Mouse (Mus musculus): ENCODE measurements around the gene Prkag3. TPM values are rescaled to one million over a fixed set of nuclear protein-coding genes. Genes with fewer than 3 reads are reported as not detected.
A peak's percentile ranks its signal among the peaks of the same experiment; 100 is the strongest.

The Prkag3 gene
- polyA plus RNA-seq, 1 experiment from 2014 or later, result 0.12 TPM

GRCm38 (mm10) chr1:74783554-74783953 lies 34.5 kb upstream of the Prkag3 start:
- Histone ChIP-seq H3K9ac (no peak overlapping the region), H3K4me2 (peak overlapping the region; percentile 61), H3K36me3 (no peaks in the 10 kb centered on the region), H3K9me3 (replicated peaks) (no peaks in the 10 kb centered on the region), H3K4me1 (replicated peaks) (peaks cover 3% of the 10 kb centered on the region), H3K27me3 (peaks cover 93% of the 10 kb centered on the region), H3K4me3 (replicated peaks) (peak overlapping the region; percentile 46), H3K27ac (no peak overlapping the region)
- 7% methylated on average over 13 of the region's 13 CpGs for WGBS (ENCODE audit: insufficient replicate concordance)
- DNase-seq (no peak), ATAC-seq (ENCODE audit: low read depth) (no peak)

GRCm38 (mm10) chr1:74782045-74782444 lies 33.0 kb upstream of the Prkag3 start:
- Histone ChIP-seq H3K9ac (no peak overlapping the region), H3K36me3 (no peaks in the 10 kb centered on the region), H3K9me3 (replicated peaks) (no peaks in the 10 kb centered on the region), H3K4me2 (no peak overlapping the region), H3K4me1 (replicated peaks) (peaks cover 3% of the 10 kb centered on the region), H3K27me3 (peaks cover 92% of the 10 kb centered on the region), H3K4me3 (replicated peaks) (no peak overlapping the region), H3K27ac (no peak overlapping the region)
- WGBS (ENCODE audit: insufficient replicate concordance), result 8% methylated on average over 14 of the region's 14 CpGs
- ATAC-seq (ENCODE audit: low read depth) (no peak), DNase-seq (no peak)

- Histone ChIP-seq H3K4me1 (replicated peaks) (peaks cover 2% of the 10 kb centered on the region), H3K36me3 (no peaks in the 10 kb centered on the region), H3K27ac (no peak overlapping the region), H3K4me2 (no peak overlapping the region), H3K27me3 (peaks cover 93% of the 10 kb centered on the region), H3K4me3 (replicated peaks) (no peak overlapping the region), H3K9ac (no peak overlapping the region), H3K9me3 (replicated peaks) (no peaks in the 10 kb centered on the region)
- DNase-seq (no peak), ATAC-seq (ENCODE audit: low read depth) (no peak)
- WGBS (ENCODE audit: insufficient replicate concordance), result 21% methylated on average over 3 of the region's 3 CpGs
These were observed 30.0 kb upstream of the Prkag3 start for GRCm38 (mm10) chr1:74778934-74779486.

GRCm38 (mm10) chr1:74775816-74776215 lies 26.8 kb upstream of the Prkag3 start:
- Histone ChIP-seq H3K27me3 (peaks cover 93% of the 10 kb centered on the region), H3K9ac (no peak overlapping the region), H3K36me3 (no peaks in the 10 kb centered on the region), H3K9me3 (replicated peaks) (no peaks in the 10 kb centered on the region), H3K4me1 (replicated peaks) (0 out of 2 replicates have a peak, but pooled peaks cover 2% of the 10 kb centered on the region), H3K27ac (no peak overlapping the region), H3K4me2 (no peak overlapping the region), H3K4me3 (replicated peaks) (no peak overlapping the region)
- 6% methylated on average over 5 of the region's 5 CpGs for WGBS (ENCODE audit: insufficient replicate concordance)
- ATAC-seq (ENCODE audit: low read depth) (no peak), DNase-seq (no peak)

- Histone ChIP-seq H3K9ac (no peak overlapping the region), H3K27ac (no peak overlapping the region), H3K27me3 (peaks cover 99% of the 10 kb centered on the region), H3K4me2 (no peak overlapping the region), H3K4me1 (replicated peaks) (0 out of 2 replicates have a peak, but pooled peaks cover 2% of the 10 kb centered on the region), H3K9me3 (replicated peaks) (no peaks in the 10 kb centered on the region), H3K36me3 (no peaks in the 10 kb centered on the region), H3K4me3 (replicated peaks) (no peak overlapping the region)
- no peak for DNase-seq
- 26% methylated on average over 7 of the region's 7 CpGs for WGBS (ENCODE audit: insufficient replicate concordance)
- no peak for ATAC-seq (ENCODE audit: low read depth)
These were observed 25.0 kb upstream of the Prkag3 start for GRCm38 (mm10) chr1:74774062-74774461.

GRCm38 (mm10) chr1:74773136-74773535 lies 24.1 kb upstream of the Prkag3 start:
- Histone ChIP-seq H3K27ac (no peak overlapping the region), H3K27me3 (peaks cover 100% of the 10 kb centered on the region), H3K4me3 (replicated peaks) (no peak overlapping the region), H3K4me1 (replicated peaks) (0 out of 2 replicates have a peak, but pooled peaks cover 2% of the 10 kb centered on the region), H3K9ac (no peak overlapping the region), H3K4me2 (0 out of 2 replicates have a peak overlapping the region, but pooled peaks have one; percentile 50), H3K9me3 (replicated peaks) (no peaks in the 10 kb centered on the region), H3K36me3 (no peaks in the 10 kb centered on the region)
- DNase-seq (peak; percentile 56), ATAC-seq (ENCODE audit: low read depth) (peak; percentile 75)
- WGBS (ENCODE audit: insufficient replicate concordance), result under 1% methylated on average over 15 of the region's 15 CpGs

GRCm38 (mm10) chr1:74771931-74772620 lies 23.1 kb upstream of the Prkag3 start:
- no peaks in the 10 kb centered on the region for H3K9me3 ChIP-seq (replicated peaks)
- no peak for ATAC-seq (ENCODE audit: low read depth)
- no peak overlapping the region for H3K27ac ChIP-seq
- no peaks in the 10 kb centered on the region for H3K36me3 ChIP-seq
- peak overlapping the region; percentile 50 for H3K4me2 ChIP-seq
- peak overlapping the region; percentile 36 for H3K4me3 ChIP-seq (replicated peaks)
- 0 out of 2 replicates have a peak, but pooled peaks cover 2% of the 10 kb centered on the region for H3K4me1 ChIP-seq (replicated peaks)
- no peak for DNase-seq
- WGBS (ENCODE audit: insufficient replicate concordance), result 2% methylated on average over 51 of the region's 51 CpGs
- no peak overlapping the region for H3K9ac ChIP-seq
- peaks cover 98% of the 10 kb centered on the region for H3K27me3 ChIP-seq

- Histone ChIP-seq H3K9me3 (replicated peaks) (no peaks in the 10 kb centered on the region), H3K4me1 (replicated peaks) (0 out of 2 replicates have a peak, but pooled peaks cover 2% of the 10 kb centered on the region), H3K27ac (no peak within 1 kb of the TSS), H3K27me3 (peaks cover 98% of the 10 kb centered on the region), H3K4me3 (replicated peaks) (peak within 1 kb of the TSS; percentile 36), H3K4me2 (peak within 1 kb of the TSS; percentile 50), H3K36me3 (no peaks in the 10 kb centered on the region), H3K9ac (no peak within 1 kb of the TSS)
- WGBS (ENCODE audit: insufficient replicate concordance), result 0% methylated on average over 2 of the region's 8 CpGs
- DNase-seq (no peak), ATAC-seq (ENCODE audit: low read depth) (no peak)
These were observed 22.7 kb upstream of the Prkag3 start, which contains the start of gene Wnt6 for GRCm38 (mm10) chr1:74771845-74771930. TSS of gene Wnt6 (plus strand) at chr1:74771892.

- Histone ChIP-seq H3K27ac (no peak overlapping the region), H3K27me3 (peaks cover 98% of the 10 kb centered on the region), H3K4me1 (replicated peaks) (0 out of 2 replicates have a peak, but pooled peaks cover 2% of the 10 kb centered on the region), H3K4me3 (replicated peaks) (peak overlapping the region; percentile 36), H3K36me3 (no peaks in the 10 kb centered on the region), H3K4me2 (peak overlapping the region; percentile 50), H3K9me3 (replicated peaks) (no peaks in the 10 kb centered on the region), H3K9ac (no peak overlapping the region)
- no peak for DNase-seq
- 0% methylated on average over 12 of the region's 26 CpGs for WGBS (ENCODE audit: insufficient replicate concordance)
- ATAC-seq (ENCODE audit: low read depth), result no peak
These were observed 22.4 kb upstream of the Prkag3 start for GRCm38 (mm10) chr1:74771467-74771844.

- DNase-seq, result no peak
- 2% methylated on average over 35 of the region's 35 CpGs for WGBS (ENCODE audit: insufficient replicate concordance)
- no peak for ATAC-seq (ENCODE audit: low read depth)
- Histone ChIP-seq H3K4me3 (replicated peaks) (peak overlapping the region; percentile 36; the same call in 1 of the 2 replicates), H3K9me3 (replicated peaks) (no peaks in the 10 kb centered on the region), H3K9ac (no peak overlapping the region), H3K4me2 (peak overlapping the region; percentile 50), H3K4me1 (replicated peaks) (0 out of 2 replicates have a peak, but pooled peaks cover 2% of the 10 kb centered on the region), H3K27me3 (peaks cover 98% of the 10 kb centered on the region), H3K36me3 (no peaks in the 10 kb centered on the region), H3K27ac (no peak overlapping the region)
These were observed 21.9 kb upstream of the Prkag3 start for GRCm38 (mm10) chr1:74770727-74771466.

- WGBS (ENCODE audit: insufficient replicate concordance), result 2% methylated on average over 6 of the region's 6 CpGs
- ATAC-seq (ENCODE audit: low read depth), result no peak
- Histone ChIP-seq H3K9ac (no peak overlapping the region), H3K9me3 (replicated peaks) (no peaks in the 10 kb centered on the region), H3K36me3 (no peaks in the 10 kb centered on the region), H3K27ac (no peak overlapping the region), H3K4me1 (replicated peaks) (no peaks in the 10 kb centered on the region), H3K4me2 (no peak overlapping the region), H3K27me3 (peaks cover 49% of the 10 kb centered on the region), H3K4me3 (replicated peaks) (no peak overlapping the region)
- DNase-seq, result no peak
These were observed 14.1 kb upstream of the Prkag3 start for GRCm38 (mm10) chr1:74763081-74763480.

Measured in liver, embryonic 13.5 days (tissue).